Mouse (Mus musculus): Measurements from ENCODE around the gene Mettl5. TPM values are rescaled to one million over a fixed set of nuclear protein-coding genes. Genes with fewer than 3 reads are reported as not detected.

The Mettl5 gene
- total RNA-seq, 2 experiments from 2014 or later = 15.7 to 17.2 TPM

Other genes starting within 250 kb of the Mettl5 start
- gene Bbs5, start 238.4 kb downstream of the Mettl5 start, total RNA-seq (2021) = 1 to 10 TPM; 2.7 to 3.8 TPM
- 100 to 1,000 TPM; 417 to 539 TPM for gene Klhl41, start 215.5 kb downstream of the Mettl5 start, total RNA-seq (2021)
- 10 to 100 TPM; 15.3 to 16.3 TPM for gene Fastkd1, start 172.1 kb downstream of the Mettl5 start, total RNA-seq (2021)
- 10 to 100 TPM; 25.1 to 27.2 TPM for gene Ppig, start 163.1 kb downstream of the Mettl5 start, total RNA-seq (2021)
- under 1 TPM; 0.33 to 0.44 TPM for gene Ccdc173, start 96.0 kb downstream of the Mettl5 start, total RNA-seq (2021)
- gene Phospho2, start 96.0 kb downstream of the Mettl5 start, total RNA-seq (2021) = 10 to 100 TPM; 16.6 to 17.0 TPM
- 10 to 100 TPM; 15.0 to 18.2 TPM for gene Klhl23, start 63.7 kb downstream of the Mettl5 start, total RNA-seq (2021)
- 10 to 100 TPM; 44.2 to 61.3 TPM for gene Ssb, start 24.1 kb downstream of the Mettl5 start, total RNA-seq (2021)
- 100 to 1,000 TPM; 162 to 170 TPM for gene Ubr3, start 11.6 kb upstream of the Mettl5 start, total RNA-seq (2021)
- not detected for gene Myo3b, start 153.5 kb upstream of the Mettl5 start, total RNA-seq (2021)